Mouse (Mus musculus): ENCODE results near the gene Gm21972. TPM values are rescaled to one million over a fixed set of nuclear protein-coding genes. Genes with fewer than 3 reads are reported as not detected.
A peak's percentile ranks its signal among the peaks of the same experiment; 100 is the strongest.

The Gm21972 gene
- total and polyA plus RNA-seq, 3 experiments, result 0.65 to 52.7 TPM; not detected in 1

DNA sequence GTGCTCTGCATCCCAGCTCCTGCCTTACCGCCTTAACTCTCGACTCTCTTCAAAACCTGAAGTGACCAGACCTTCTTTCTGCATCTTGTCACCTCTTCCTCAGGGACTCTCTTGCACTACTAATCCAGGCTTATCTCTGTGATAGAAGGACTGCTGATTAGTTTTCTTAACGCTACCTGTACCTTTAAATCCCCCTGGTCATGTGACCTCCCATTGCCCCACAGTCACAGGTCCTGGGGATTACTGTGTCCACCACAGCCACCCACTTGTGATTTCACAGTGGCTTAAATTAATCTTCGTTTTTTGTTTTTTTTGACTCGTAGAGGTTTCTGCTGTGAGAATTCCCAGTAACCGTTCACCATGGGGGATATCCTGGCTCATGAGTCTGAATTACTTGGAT lies 23.2 kb downstream of the Gm21972 start:
- Histone ChIP-seq H3K27me3 (ENCODE audit: control insufficient read depth in 1 of 2, insufficient read depth in 2 of 2, low read length in 2 of 2) (no peaks in the 10 kb centered on the region), H3K36me3 (ENCODE audit: control insufficient read depth in 1 of 2, insufficient read depth in 2 of 2, low read length in 2 of 2) (peaks cover 5 to 14% of the 10 kb centered on the region in 2 experiments; a peak in 3 of 4 replicates), H3K4me3 (ENCODE audit: control insufficient read depth in 1 of 2, insufficient read depth in 1 of 2, low read depth in 2 of 2, low read length in 2 of 2) (no peak overlapping the region), H3K27ac (ENCODE audit: control insufficient read depth, low read depth, low read length) (no peak overlapping the region), H3K9me3 (replicated peaks; ENCODE audit: insufficient read depth, low read length) (no peaks in the 10 kb centered on the region), H3K9ac (ENCODE audit: control insufficient read depth, low read depth, low read length, poor library complexity, severe bottlenecking) (no peak overlapping the region), H3K4me1 (ENCODE audit: control insufficient read depth in 1 of 2, insufficient read depth in 2 of 2, low read length in 2 of 2) (peaks cover 16% of the 10 kb centered on the region in 2 experiments), H3K79me2 (ENCODE audit: control insufficient read depth, insufficient read depth, low read length, poor library complexity) (no peaks in the 10 kb centered on the region; the same call in 1 of the 2 replicates)
- no peak for DNase-seq (ENCODE audit: low read depth, low spot score)
- TF ChIP-seq ZC3H11A (IDR thresholded peaks at IDR 0.05; ENCODE audit: low read depth, low read length) (no peak), USF1 (IDR thresholded peaks at IDR 0.05; ENCODE audit: low read depth, low read length) (peak; percentile 53; the same call in 1 of the 2 replicates)

DNA sequence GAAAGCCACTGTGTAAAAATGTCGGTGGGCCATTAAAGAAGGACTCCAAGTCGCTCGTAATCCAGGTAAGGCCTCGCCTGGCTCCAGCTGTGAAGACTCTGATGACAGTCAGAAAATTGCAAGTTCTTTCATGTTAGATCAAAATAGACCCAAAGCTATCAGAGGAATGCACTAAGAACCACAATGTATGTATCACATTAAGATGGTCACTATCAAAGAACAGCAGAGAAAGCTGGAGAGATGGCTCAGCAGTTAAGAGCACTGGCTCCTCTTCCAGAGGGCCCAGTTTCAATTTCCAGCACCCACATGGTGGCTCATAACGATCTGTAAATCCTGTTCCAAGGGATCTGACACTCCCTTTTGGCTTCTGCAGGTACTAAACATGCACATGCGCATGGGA lies 26.6 kb downstream of the Gm21972 start:
- TF ChIP-seq POLR2AphosphoS2 (IDR thresholded peaks at IDR 0.05; ENCODE audit: low read length) (no peak), ETS1 (IDR thresholded peaks at IDR 0.05; ENCODE audit: low read depth, low read length) (peak; percentile 17; the same call in 1 of the 2 replicates), TCF12 (IDR thresholded peaks at IDR 0.05; ENCODE audit: low read depth, low read length) (peak; percentile 78; the same call in 1 of the 2 replicates), UBTF (IDR thresholded peaks at IDR 0.05; ENCODE audit: borderline replicate concordance, insufficient read depth, low read depth, low read length) (no peak), NELFE (IDR thresholded peaks at IDR 0.05; ENCODE audit: low read depth, low read length) (no peak), EP300 (IDR thresholded peaks at IDR 0.05; ENCODE audit: low read depth in 1 of 2, low read length in 2 of 2) (peak; percentile 31 to 74; a peak in 2 of 4 replicates), SIN3A (IDR thresholded peaks at IDR 0.05; ENCODE audit: low read length) (no peak), CHD1 (IDR thresholded peaks at IDR 0.05; ENCODE audit: low read depth, low read length) (no peak), MEF2A (IDR thresholded peaks at IDR 0.05; ENCODE audit: extremely low read depth, insufficient replicate concordance, low read depth, low read length, poor library complexity, severe bottlenecking) (no peak), HCFC1 (IDR thresholded peaks at IDR 0.05; ENCODE audit: low read depth, low read length) (no peak), GATA1 (IDR thresholded peaks at IDR 0.05; ENCODE audit: low read depth, low read length) (0 out of 2 replicates have a peak, but pooled peaks have one; percentile 25), ZKSCAN1 (IDR thresholded peaks at IDR 0.05; ENCODE audit: low read depth, low read length) (no peak), JUND (IDR thresholded peaks at IDR 0.05; ENCODE audit: low read depth, low read length) (no peak), ELF1 (IDR thresholded peaks at IDR 0.05; ENCODE audit: low read depth, low read length) (no peak), MYC (IDR thresholded peaks at IDR 0.05; ENCODE audit: low read depth, low read length) (no peak), TBP (IDR thresholded peaks at IDR 0.05; ENCODE audit: low read depth, low read length) (no peak), CTCF (IDR thresholded peaks at IDR 0.05 in 2 of 3, conservative IDR thresholded peaks at IDR 0.05 in 1 of 3; ENCODE audit: control insufficient read depth in 1 of 3, insufficient read depth in 1 of 3, low read depth in 2 of 3, low read length in 3 of 3, poor library complexity in 1 of 3, severe bottlenecking in 1 of 3) (no peak)
- H3K79me2 ChIP-seq (ENCODE audit: control insufficient read depth, insufficient read depth, low read length, poor library complexity), result no peaks in the 10 kb centered on the region
- peaks cover 16% of the 10 kb centered on the region in 2 experiments for H3K4me1 ChIP-seq (ENCODE audit: control insufficient read depth in 1 of 2, insufficient read depth in 2 of 2, low read length in 2 of 2)
- H3K9me3 ChIP-seq (replicated peaks; ENCODE audit: insufficient read depth, low read length), result no peaks in the 10 kb centered on the region
- H3K27ac ChIP-seq (ENCODE audit: control insufficient read depth, low read depth, low read length), result peak overlapping the region; percentile 69
- DNase-seq (ENCODE audit: low read depth, low spot score), result no peak
- no peak overlapping the region for H3K4me3 ChIP-seq (ENCODE audit: control insufficient read depth in 1 of 2, insufficient read depth in 1 of 2, low read depth in 2 of 2, low read length in 2 of 2)
- peaks cover 5 to 11% of the 10 kb centered on the region in 2 experiments for H3K36me3 ChIP-seq (ENCODE audit: control insufficient read depth in 1 of 2, insufficient read depth in 2 of 2, low read length in 2 of 2)
- H3K27me3 ChIP-seq (ENCODE audit: control insufficient read depth in 1 of 2, insufficient read depth in 2 of 2, low read length in 2 of 2), result no peaks in the 10 kb centered on the region
- H3K9ac ChIP-seq (ENCODE audit: control insufficient read depth, low read depth, low read length, poor library complexity, severe bottlenecking), result no peak overlapping the region

Data from MEL (cell line).